Mouse (Mus musculus) adrenal gland, adult 18-20 months (tissue): ENCODE data around the gene Mfsd6l. TPM values are rescaled to one million over a fixed set of nuclear protein-coding genes. Genes with fewer than 3 reads are reported as not detected.

Experiments used
- DNase-seq, 2 experiments: peaks; one replicate each; pipeline ENCODE4 v3.0.0; 2021 to 2022; ENCODE audit warnings: low spot score in 2 of 2
- long read RNA-seq, 2 experiments: library from polyadenylated mRNA; stranded (forward); transcript quantifications; one replicate each; pipeline ENCODE4 v2.0.0; 2021
- total RNA-seq, 2 experiments: library from RNA; stranded (reverse); gene quantifications; 1 replicate in 1 of 2; 2 replicates in 1 of 2; pipeline ENCODE4 v1.2.3; 2021

Gene Mfsd6l
- not detected for total RNA-seq
- long read RNA-seq, experiment 1: 0 reads
- long read RNA-seq, experiment 2: 0 reads

- no peak for DNase-seq
Measured at GRCm38 (mm10) chr11:68555918-68556584, at the start of gene Mfsd6l. Gene Mfsd6l, plus strand, starts transcription at chr11:68556186.

GRCm38 (mm10) chr11:68507246-68507645 lies 48.7 kb upstream of the Mfsd6l start:
- no peak for DNase-seq

- no peak for DNase-seq
Measured at GRCm38 (mm10) chr11:68508619-68509018, 47.4 kb upstream of the Mfsd6l start.

GRCm38 (mm10) chr11:68509194-68509593 lies 46.8 kb upstream of the Mfsd6l start:
- DNase-seq: no peak

- DNase-seq: no peak
Measured at GRCm38 (mm10) chr11:68513969-68514368, 42.0 kb upstream of the Mfsd6l start.

- no peak for DNase-seq
Measured at GRCm38 (mm10) chr11:68519362-68519761, 36.6 kb upstream of the Mfsd6l start.

- DNase-seq: no peak
Measured at GRCm38 (mm10) chr11:68519815-68520214, 36.2 kb upstream of the Mfsd6l start.

GRCm38 (mm10) chr11:68520439-68520838 lies 35.5 kb upstream of the Mfsd6l start:
- no peak for DNase-seq

- no peak for DNase-seq
Measured at GRCm38 (mm10) chr11:68521352-68521751, 34.6 kb upstream of the Mfsd6l start.

- no peak for DNase-seq
Measured at GRCm38 (mm10) chr11:68526441-68526840, 29.5 kb upstream of the Mfsd6l start.

GRCm38 (mm10) chr11:68531066-68531806 lies 24.8 kb upstream of the Mfsd6l start:
- no peak for DNase-seq

GRCm38 (mm10) chr11:68531941-68532535 lies 23.9 kb upstream of the Mfsd6l start:
- DNase-seq: no peak

- no peak for DNase-seq
Measured at GRCm38 (mm10) chr11:68532773-68533172, 23.2 kb upstream of the Mfsd6l start.

GRCm38 (mm10) chr11:68533971-68534475 lies 22.0 kb upstream of the Mfsd6l start:
- no peak for DNase-seq

- no peak for DNase-seq
Measured at GRCm38 (mm10) chr11:68536026-68536425, 20.0 kb upstream of the Mfsd6l start.

GRCm38 (mm10) chr11:68536465-68536864 lies 19.5 kb upstream of the Mfsd6l start:
- DNase-seq: no peak

GRCm38 (mm10) chr11:68539621-68540020 lies 16.4 kb upstream of the Mfsd6l start:
- no peak for DNase-seq

- DNase-seq: no peak
Measured at GRCm38 (mm10) chr11:68544554-68544953, 11.4 kb upstream of the Mfsd6l start.

- DNase-seq: no peak
Measured at GRCm38 (mm10) chr11:68545172-68545571, 10.8 kb upstream of the Mfsd6l start.

GRCm38 (mm10) chr11:68545682-68546222 lies 10.2 kb upstream of the Mfsd6l start:
- no peak for DNase-seq

GRCm38 (mm10) chr11:68547484-68547883 lies 8.5 kb upstream of the Mfsd6l start:
- no peak for DNase-seq

- DNase-seq: no peak
Measured at GRCm38 (mm10) chr11:68549597-68549996, 6.4 kb upstream of the Mfsd6l start.
